Mouse (Mus musculus): ENCODE measurements around the gene Taf11. TPM values are rescaled to one million over a fixed set of nuclear protein-coding genes. Genes with fewer than 3 reads are reported as not detected.

The Taf11 gene
- polyA plus RNA-seq, 1 experiment from 2014 or later = 96.5 TPM

DNA sequence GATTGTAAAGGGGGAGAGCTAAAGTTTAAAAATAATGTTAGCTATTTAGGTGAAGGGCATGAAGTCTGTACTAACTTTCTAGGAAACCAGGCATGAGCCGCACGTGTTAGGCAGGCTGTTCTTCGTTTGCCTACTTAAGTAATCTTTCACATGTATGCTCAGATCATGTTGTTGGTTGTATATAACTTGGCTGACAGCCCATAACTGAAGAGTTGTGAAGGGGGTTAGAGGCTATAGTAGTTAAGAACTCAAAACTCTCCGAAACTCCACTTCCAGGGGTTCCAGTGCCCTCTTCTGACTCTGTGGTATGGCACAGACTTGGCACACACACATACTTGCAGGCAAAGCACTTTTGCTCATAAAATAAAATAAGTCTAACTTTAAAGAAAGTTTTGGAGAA is 42.9 kb downstream of the Taf11 start:
- Histone ChIP-seq H3K27ac (no peak overlapping the region), H3K4me3 (no peak overlapping the region), H3K9me3 (no peaks in the 10 kb centered on the region), H3K36me3 (no peaks in the 10 kb centered on the region), H3K4me1 (no peaks in the 10 kb centered on the region; the same call in 1 of the 2 replicates), H3K9ac (no peak overlapping the region), H3K4me2 (replicated peaks) (no peak overlapping the region), H3K27me3 (replicated peaks) (no peaks in the 10 kb centered on the region)
- WGBS = 91% methylated on average over 4 of the region's 4 CpGs
- ATAC-seq (ENCODE audit: low FRiP score, low read depth) = no peak

DNA sequence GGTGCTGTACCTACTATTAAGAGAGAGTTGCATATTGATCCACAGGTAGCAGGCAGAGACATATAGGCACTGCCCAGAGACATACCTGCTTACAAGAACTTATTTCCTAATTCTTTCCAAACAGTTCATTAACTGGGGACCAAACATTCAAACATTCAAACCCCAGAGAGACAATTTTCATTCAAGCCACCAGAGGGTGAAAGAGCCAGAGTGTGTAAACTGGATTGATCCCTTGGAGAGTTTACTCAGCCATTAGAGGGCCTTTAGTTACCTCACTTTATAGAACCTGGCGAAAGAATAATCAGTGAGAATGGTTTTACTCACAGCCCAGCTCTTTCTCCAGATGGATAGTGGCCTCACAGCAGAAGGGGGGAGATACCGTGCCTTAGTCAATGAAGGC is 44.2 kb downstream of the Taf11 start:
- H3K4me3 ChIP-seq = no peak overlapping the region
- H3K36me3 ChIP-seq = no peaks in the 10 kb centered on the region
- no peak overlapping the region for H3K27ac ChIP-seq
- no peaks in the 10 kb centered on the region for H3K27me3 ChIP-seq (replicated peaks)
- H3K9ac ChIP-seq = no peak overlapping the region
- no peaks in the 10 kb centered on the region for H3K9me3 ChIP-seq
- ATAC-seq (ENCODE audit: low FRiP score, low read depth) = no peak
- no peaks in the 10 kb centered on the region; the same call in 1 of the 2 replicates for H3K4me1 ChIP-seq
- 78% methylated on average over 2 of the region's 2 CpGs for WGBS
- H3K4me2 ChIP-seq (replicated peaks) = no peak overlapping the region

DNA sequence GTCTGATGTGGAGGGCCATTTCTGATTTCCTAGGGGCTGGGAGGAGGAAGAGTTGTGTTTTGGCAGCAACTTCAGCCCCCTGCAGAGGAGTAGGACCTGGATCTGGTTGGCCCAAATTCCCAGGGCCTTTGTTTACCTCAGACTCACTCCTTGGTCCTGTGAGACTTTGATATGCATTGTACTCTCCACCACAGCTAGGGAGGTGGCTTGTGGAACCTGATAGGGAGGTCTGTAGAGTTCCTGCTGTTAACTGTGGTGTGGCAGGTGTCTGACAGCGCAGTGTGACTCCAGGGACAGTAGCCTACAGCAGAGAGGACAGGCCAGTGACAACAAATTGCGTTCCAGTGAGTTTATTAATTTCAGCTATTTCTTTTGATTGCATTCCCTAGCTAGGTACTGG is 50.5 kb downstream of the Taf11 start:
- no peak for ATAC-seq (ENCODE audit: low FRiP score, low read depth)
- H3K4me2 ChIP-seq (replicated peaks) = peak overlapping the region; percentile 94
- no peaks in the 10 kb centered on the region for H3K27me3 ChIP-seq (replicated peaks)
- 46% methylated on average over 2 of the region's 2 CpGs for WGBS
- H3K4me1 ChIP-seq = peaks cover 25% of the 10 kb centered on the region
- H3K9me3 ChIP-seq = no peaks in the 10 kb centered on the region
- H3K36me3 ChIP-seq = peaks cover 3% of the 10 kb centered on the region; the same call in 1 of the 2 replicates
- H3K27ac ChIP-seq = no peak overlapping the region
- H3K4me3 ChIP-seq = no peak overlapping the region
- H3K9ac ChIP-seq = no peak overlapping the region

DNA sequence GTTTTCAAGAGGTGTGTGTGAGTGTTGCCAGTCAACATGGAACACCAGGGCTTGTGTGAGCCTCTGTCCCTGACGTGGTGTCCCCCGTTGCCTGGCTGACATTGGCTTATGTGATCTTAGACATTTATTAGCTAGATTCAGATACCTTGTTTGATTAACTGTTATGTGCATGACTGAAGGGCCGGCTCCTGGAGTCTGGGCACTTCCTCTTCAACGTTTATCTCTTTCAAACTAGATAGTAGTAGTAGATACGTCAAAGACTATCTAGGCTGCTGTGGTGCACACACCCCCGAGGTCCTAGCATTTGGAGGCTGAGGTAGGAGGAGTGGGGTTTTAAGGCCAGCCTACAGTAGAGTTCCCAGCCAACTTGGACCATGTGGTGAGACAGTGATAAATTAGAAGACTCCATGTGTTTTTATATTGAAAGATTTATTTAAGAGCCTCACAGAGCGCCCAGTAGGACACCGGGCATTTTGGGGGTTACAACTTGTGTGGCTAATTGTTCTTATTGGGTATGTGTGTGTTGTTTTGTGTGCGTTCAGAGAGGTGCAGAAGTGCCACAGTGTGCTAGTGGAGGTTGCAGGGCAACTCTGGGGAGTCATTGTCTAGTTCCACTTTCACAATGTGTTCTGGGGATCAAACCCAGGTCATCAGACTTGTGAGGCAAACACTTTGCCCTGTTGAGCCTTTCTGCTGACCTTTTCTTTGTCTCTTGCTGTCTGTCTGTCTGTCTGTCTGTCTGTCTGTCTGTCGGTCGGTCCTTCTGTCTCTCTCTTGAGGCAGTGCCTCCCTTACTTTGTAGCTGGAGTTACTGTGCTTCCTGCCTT is 51.8 kb downstream of the Taf11 start:
- 40% methylated on average over 11 of the region's 11 CpGs for WGBS
- no peaks in the 10 kb centered on the region for H3K9me3 ChIP-seq
- peaks cover 25% of the 10 kb centered on the region for H3K4me1 ChIP-seq
- no peak for ATAC-seq (ENCODE audit: low FRiP score, low read depth)
- H3K27me3 ChIP-seq (replicated peaks) = no peaks in the 10 kb centered on the region
- H3K9ac ChIP-seq = peak overlapping the region; percentile 89
- H3K4me2 ChIP-seq (replicated peaks) = peak overlapping the region; percentile 94
- H3K4me3 ChIP-seq = peak overlapping the region; percentile 85
- H3K36me3 ChIP-seq = peaks cover 14% of the 10 kb centered on the region
- no peak overlapping the region for H3K27ac ChIP-seq

DNA sequence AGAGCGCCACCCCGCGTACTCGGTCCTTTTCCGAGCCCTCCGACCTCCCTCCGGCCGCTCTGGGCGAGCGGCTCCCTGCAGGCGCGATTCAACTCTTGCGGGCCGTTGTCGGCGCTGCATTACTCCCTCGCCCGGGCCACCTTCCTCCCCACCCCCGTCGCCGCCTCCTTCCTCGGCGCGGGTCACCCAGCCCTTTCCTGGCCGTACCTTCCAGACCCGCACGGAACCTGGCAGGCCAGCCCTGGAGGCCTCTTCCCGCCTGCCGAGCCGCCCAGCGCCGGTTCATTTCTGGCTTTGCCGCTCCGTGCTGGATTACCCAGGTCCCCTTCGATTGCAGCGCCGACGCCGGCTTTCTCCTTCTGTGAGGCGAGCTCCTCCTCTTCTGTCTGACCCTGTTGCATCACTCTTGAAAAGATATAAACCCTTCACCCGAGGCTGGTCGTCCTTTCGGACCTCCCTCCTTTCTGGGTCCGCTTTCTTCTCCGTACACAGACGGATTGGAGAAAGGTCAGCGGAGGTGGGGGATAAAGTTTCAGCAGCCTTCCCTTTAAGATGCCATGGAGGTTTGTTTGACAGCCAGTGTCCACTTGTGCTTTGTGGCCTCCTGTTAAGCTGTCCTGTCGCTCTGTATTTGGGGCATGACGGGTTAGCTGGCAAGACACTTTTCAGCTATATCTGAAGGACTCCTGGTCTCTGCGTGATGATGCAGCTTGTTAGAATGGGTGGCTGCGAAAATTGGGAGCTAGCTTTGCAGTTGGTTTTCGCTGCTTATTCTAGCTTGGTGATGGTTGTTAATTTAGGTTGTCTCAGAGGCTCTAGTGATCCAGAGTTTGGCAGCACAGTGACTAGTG is 52.6 kb downstream of the Taf11 start:
- peaks cover 25% of the 10 kb centered on the region for H3K4me1 ChIP-seq
- H3K4me3 ChIP-seq = peak overlapping the region; percentile 85
- peak overlapping the region; percentile 89 for H3K9ac ChIP-seq
- peaks cover 22% of the 10 kb centered on the region for H3K36me3 ChIP-seq
- no peaks in the 10 kb centered on the region for H3K9me3 ChIP-seq
- peak overlapping the region; percentile 94 for H3K4me2 ChIP-seq (replicated peaks)
- 2% methylated on average over 52 of the region's 52 CpGs for WGBS
- H3K27me3 ChIP-seq (replicated peaks) = no peaks in the 10 kb centered on the region
- peak; percentile 72 for ATAC-seq (ENCODE audit: low FRiP score, low read depth)
- peak overlapping the region; percentile 53 for H3K27ac ChIP-seq

DNA sequence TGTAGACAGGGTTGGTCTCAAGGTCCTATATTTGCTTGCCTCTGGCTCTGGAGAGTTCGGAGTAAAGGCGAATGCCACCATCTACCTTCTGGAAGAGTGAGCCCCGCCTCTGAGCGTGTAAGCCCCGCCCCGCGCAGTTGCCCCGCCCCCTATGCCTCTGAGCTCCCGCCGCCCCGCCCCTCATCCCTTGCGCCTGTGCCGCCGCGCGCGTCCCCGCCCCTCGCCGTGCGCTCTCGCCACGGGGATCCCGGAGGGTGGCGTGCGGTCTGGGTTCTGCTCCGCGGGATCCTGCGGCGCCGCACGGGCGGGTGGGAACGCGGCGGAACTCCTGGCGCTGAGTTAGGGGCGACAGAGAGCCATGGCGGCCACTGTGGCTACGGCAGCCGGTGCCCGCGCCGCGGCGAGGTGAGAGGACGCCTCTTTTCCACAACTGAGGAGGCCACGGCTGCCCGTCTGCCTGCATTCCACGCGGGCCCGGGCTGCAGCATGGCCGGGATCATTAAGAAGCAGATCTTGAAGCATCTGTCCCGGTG is 53.3 kb downstream of the Taf11 start, which contains the start of gene Uhrf1bp1:
Gene Uhrf1bp1, plus strand, starts transcription at position 177 of the 533 bp plus-strand sequence.
- peak within 1 kb of the TSS; percentile 94 for H3K4me2 ChIP-seq (replicated peaks)
- peak within 1 kb of the TSS; percentile 89 for H3K9ac ChIP-seq
- under 1% methylated on average over 54 of the region's 54 CpGs for WGBS
- H3K27me3 ChIP-seq (replicated peaks) = no peaks in the 10 kb centered on the region
- ATAC-seq (ENCODE audit: low FRiP score, low read depth) = peak; percentile 76
- peak within 1 kb of the TSS; percentile 85 for H3K4me3 ChIP-seq
- H3K36me3 ChIP-seq = peaks cover 27% of the 10 kb centered on the region
- H3K4me1 ChIP-seq = peaks cover 25% of the 10 kb centered on the region
- peak within 1 kb of the TSS; percentile 53 for H3K27ac ChIP-seq
- no peaks in the 10 kb centered on the region for H3K9me3 ChIP-seq

Other genes with a start within 250 kb of the Taf11 start
- gene Spdef, start 180.9 kb downstream of the Taf11 start, polyA plus RNA-seq (2016; fragmentation: Nextera tagmentation; extraction: Ambion mirVana) = 0.13 and 0.33 TPM in 2 replicates
- 11.5 and 12.1 TPM in 2 replicates for gene D17Wsu92e, start 89.2 kb downstream of the Taf11 start, polyA plus RNA-seq (2016; fragmentation: Nextera tagmentation; extraction: Ambion mirVana)
- 322 and 330 TPM in 2 replicates for gene Snrpc, start 71.7 kb downstream of the Taf11 start, polyA plus RNA-seq (2016; fragmentation: Nextera tagmentation; extraction: Ambion mirVana)
- gene Uhrf1bp1, start 53.4 kb downstream of the Taf11 start, polyA plus RNA-seq (2016; fragmentation: Nextera tagmentation; extraction: Ambion mirVana) = 7.8 TPM in 2 replicates
- 84.6 and 93.6 TPM in 2 replicates for gene Anks1, start 538 bp downstream of the Taf11 start, polyA plus RNA-seq (2016; fragmentation: Nextera tagmentation; extraction: Ambion mirVana)
- 1.3 and 1.4 TPM in 2 replicates for gene Tcp11, start 170.8 kb upstream of the Taf11 start, polyA plus RNA-seq (2016; fragmentation: Nextera tagmentation; extraction: Ambion mirVana)
- gene Scube3, start 232.3 kb upstream of the Taf11 start, polyA plus RNA-seq (2016; fragmentation: Nextera tagmentation; extraction: Ambion mirVana) = 6.8 and 7.3 TPM in 2 replicates

All from neural tube, embryonic 12.5 days (tissue).